Mouse (Mus musculus) myocyte (in vitro differentiated cells): ENCODE measurements at regions not wholly inside any gene's neighbourhood (a gene's known extent, or its start where the extent isn't known, plus 50 kb on each side); places are given as distances from the start of the nearest gene placed in this dataset.

ENCODE experiments used
- H3K27me3 ChIP-seq: one replicate; pipeline ENCODE4 v1.6.1; 2011; ENCODE audit not compliant: control insufficient read depth, insufficient read depth, insufficient read length
- H3K36me3 ChIP-seq: one replicate; pipeline ENCODE4 v1.6.1; 2011; ENCODE audit not compliant: control insufficient read depth, insufficient read depth
- H3K4me2 ChIP-seq: one replicate; pipeline ENCODE4 v1.6.1; 2011; ENCODE audit warnings: low read depth, control low read depth
- H3K4me3 ChIP-seq: one replicate; pipeline ENCODE4 v1.5.1; 2011; ENCODE audit warnings: mild to moderate bottlenecking, control low read depth, moderate library complexity
- H3K79me2 ChIP-seq: one replicate; pipeline ENCODE4 v1.6.1; 2011; ENCODE audit not compliant: control insufficient read depth, insufficient read depth
- H3ac ChIP-seq: one replicate; pipeline ENCODE4 v1.6.1; 2011; ENCODE audit not compliant: control insufficient read depth, insufficient read length
- CEBPB ChIP-seq: IDR thresholded peaks from 2 replicates; pipeline ENCODE4 v1.6.1; 2011; ENCODE audit warnings: mild to moderate bottlenecking, moderate library complexity; ENCODE audit not compliant: poor library complexity, insufficient read depth, severe bottlenecking
- E2F4 ChIP-seq: IDR thresholded peaks from one replicate; pipeline ENCODE4 v1.6.1; 2011; ENCODE audit warnings: mild to moderate bottlenecking, control low read depth, moderate library complexity; ENCODE audit not compliant: insufficient read depth
- MAX ChIP-seq: IDR thresholded peaks from one replicate; pipeline ENCODE4 v1.6.1; 2011; ENCODE audit warnings: low read depth, mild to moderate bottlenecking, control low read depth
- MYOD1 ChIP-seq, 3 experiments: IDR thresholded peaks; one replicate each; pipeline ENCODE4 v1.6.1; 2011; ENCODE audit warnings: control low read depth in 2 of 3, low read depth in 2 of 3, mild to moderate bottlenecking in 2 of 3, moderate library complexity in 1 of 3; ENCODE audit not compliant: insufficient read length in 2 of 3, control insufficient read depth in 1 of 3
- MYOG ChIP-seq, 3 experiments: IDR thresholded peaks; one replicate each; pipeline ENCODE4 v1.6.1; 2011; ENCODE audit warnings: control low read depth in 2 of 3, low read depth in 2 of 3, mild to moderate bottlenecking in 2 of 3; ENCODE audit not compliant: insufficient read length in 2 of 3, control insufficient read depth in 1 of 3, insufficient read depth in 1 of 3
- POLR2A ChIP-seq: IDR thresholded peaks from one replicate; pipeline ENCODE4 v1.6.1; 2011; ENCODE audit warnings: low read depth, mild to moderate bottlenecking, control low read depth, moderate library complexity; ENCODE audit not compliant: insufficient read length
- POLR2AphosphoS2 ChIP-seq: IDR thresholded peaks from one replicate; pipeline ENCODE4 v1.6.1; 2011; ENCODE audit warnings: low read depth, control low read depth; ENCODE audit not compliant: insufficient read length
- REST ChIP-seq: IDR thresholded peaks from one replicate; pipeline ENCODE4 v1.6.1; 2011; ENCODE audit warnings: mild to moderate bottlenecking, control low read depth, moderate library complexity; ENCODE audit not compliant: insufficient read depth, insufficient read length
- SRF ChIP-seq: IDR thresholded peaks from one replicate; pipeline ENCODE4 v1.6.1; 2011; ENCODE audit warnings: low read depth; ENCODE audit not compliant: control insufficient read depth, insufficient read length
- TCF12 ChIP-seq: IDR thresholded peaks from one replicate; pipeline ENCODE4 v1.6.1; 2011; ENCODE audit warnings: mild to moderate bottlenecking, control low read depth; ENCODE audit not compliant: poor library complexity, insufficient read depth, severe bottlenecking
- TCF3 ChIP-seq: IDR thresholded peaks from one replicate; pipeline ENCODE4 v1.6.1; 2011; ENCODE audit warnings: low read depth, control low read depth; ENCODE audit not compliant: insufficient read length
- USF1 ChIP-seq: IDR thresholded peaks from one replicate; pipeline ENCODE4 v1.6.1; 2011; ENCODE audit warnings: low read depth, mild to moderate bottlenecking, control low read depth, moderate library complexity

DNA sequence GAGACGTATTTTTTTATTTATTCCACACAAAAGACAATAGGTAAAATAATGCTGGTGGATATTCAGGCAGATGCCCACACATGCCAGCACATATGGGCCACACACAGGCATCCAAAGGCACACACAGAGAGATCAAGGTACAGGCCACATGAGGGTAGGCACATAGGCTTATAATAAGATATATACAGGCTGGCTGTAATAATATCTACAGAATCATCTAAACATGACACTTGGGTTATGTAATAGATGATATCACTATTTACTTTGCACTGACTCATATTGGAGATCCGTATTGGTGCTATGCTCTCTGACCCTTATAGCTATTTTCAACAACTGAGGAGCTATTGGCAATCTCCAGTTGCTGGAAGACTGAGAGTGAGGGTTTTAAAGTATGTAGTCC lies 785.6 kb upstream of the Lcorl start:
- Histone ChIP-seq H3K27me3 (no peaks in the 10 kb centered on the region), H3K4me3 (no peak overlapping the region), H3K4me2 (no peak overlapping the region), H3K36me3 (no peaks in the 10 kb centered on the region), H3K79me2 (no peaks in the 10 kb centered on the region), H3ac (no peak overlapping the region)
- TF ChIP-seq TCF12 (no peak), USF1 (no peak), CEBPB (no peak), POLR2A (no peak), TCF3 (no peak), POLR2AphosphoS2 (no peak), SRF (no peak), MYOD1 (IDR thresholded peaks at IDR 0.05; ENCODE audit: control insufficient read depth in 1 of 3, insufficient read length in 2 of 3, low read depth in 2 of 3) (no peak), MYOG (IDR thresholded peaks at IDR 0.05; ENCODE audit: control insufficient read depth in 1 of 3, insufficient read depth in 1 of 3, insufficient read length in 2 of 3, low read depth in 2 of 3) (no peak), MAX (no peak), E2F4 (no peak), REST (no peak)

GRCm38 (mm10) chr5:46635116-46635668 lies 777.8 kb upstream of the Lcorl start:
- no peaks in the 10 kb centered on the region for H3K79me2 ChIP-seq
- H3ac ChIP-seq: no peak overlapping the region
- no peak overlapping the region for H3K4me3 ChIP-seq
- TF ChIP-seq TCF12 (no peak), REST (no peak), MAX (no peak), TCF3 (no peak), MYOG (IDR thresholded peaks at IDR 0.05; ENCODE audit: control insufficient read depth in 1 of 3, insufficient read depth in 1 of 3, insufficient read length in 2 of 3, low read depth in 2 of 3) (no peak), POLR2A (no peak), POLR2AphosphoS2 (no peak), CEBPB (no peak), E2F4 (no peak), SRF (no peak), MYOD1 (IDR thresholded peaks at IDR 0.05; ENCODE audit: control insufficient read depth in 1 of 3, insufficient read length in 2 of 3, low read depth in 2 of 3) (no peak)
- no peaks in the 10 kb centered on the region for H3K27me3 ChIP-seq
- H3K4me2 ChIP-seq: no peak overlapping the region
- no peaks in the 10 kb centered on the region for H3K36me3 ChIP-seq
